Mouse (Mus musculus): ENCODE data around the gene Ugt1a1. TPM values are rescaled to one million over a fixed set of nuclear protein-coding genes. Genes with fewer than 3 reads are reported as not detected.
"Not testable (repeated sequence)": the region's sequence is repeated elsewhere in the genome, so short reads cannot be mapped to it uniquely, and the experiment has no call there.

Gene Ugt1a1
- polyA plus RNA-seq, 1 experiment from 2014 or later = 0.33 TPM

DNA sequence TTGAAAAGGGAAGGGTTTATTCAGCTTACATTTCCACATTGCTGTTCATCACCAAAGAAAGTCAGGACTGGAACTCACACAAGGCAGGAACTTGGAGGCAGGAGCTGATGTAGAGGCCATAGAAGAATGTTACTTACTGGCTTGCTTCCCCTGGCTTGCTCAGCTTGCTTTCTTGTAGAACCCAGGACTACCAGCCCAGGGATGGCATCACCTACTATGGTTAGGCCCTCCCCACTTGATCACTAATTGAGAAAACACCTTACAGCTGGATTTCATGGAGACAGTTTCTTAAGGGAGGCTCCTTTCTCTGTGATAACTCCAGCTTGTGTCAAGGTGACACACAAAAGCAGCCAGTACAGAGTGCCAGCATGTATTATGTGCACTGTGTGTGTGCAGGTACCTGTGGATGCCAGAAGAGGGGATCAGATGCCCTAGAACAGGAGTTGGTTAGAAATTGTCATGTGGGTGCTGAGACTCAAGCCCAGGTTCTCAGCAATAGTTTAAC lies 11.3 kb downstream of the Ugt1a1 start:
- not testable (repeated sequence) for ATAC-seq (ENCODE audit: insufficient number of reproducible peaks, insufficient read depth, low FRiP score, low read depth); H3K4me2 ChIP-seq (replicated peaks; ENCODE audit: low read depth, low read length); H3K4me1 ChIP-seq (ENCODE audit: control insufficient read depth, insufficient read depth, low read length); H3K4me3 ChIP-seq (ENCODE audit: low read depth, low read length); H3K27ac ChIP-seq (ENCODE audit: low read length); H3K27me3 ChIP-seq (ENCODE audit: control insufficient read depth, insufficient read depth, low read length); H3K36me3 ChIP-seq (ENCODE audit: control insufficient read depth, insufficient read depth, low read length); H3K9ac ChIP-seq (replicated peaks; ENCODE audit: low read depth, low read length)
- peaks cover 28% of the 10 kb centered on the region for H3K9me3 ChIP-seq (ENCODE audit: control insufficient read depth, low read depth, low read length)

DNA sequence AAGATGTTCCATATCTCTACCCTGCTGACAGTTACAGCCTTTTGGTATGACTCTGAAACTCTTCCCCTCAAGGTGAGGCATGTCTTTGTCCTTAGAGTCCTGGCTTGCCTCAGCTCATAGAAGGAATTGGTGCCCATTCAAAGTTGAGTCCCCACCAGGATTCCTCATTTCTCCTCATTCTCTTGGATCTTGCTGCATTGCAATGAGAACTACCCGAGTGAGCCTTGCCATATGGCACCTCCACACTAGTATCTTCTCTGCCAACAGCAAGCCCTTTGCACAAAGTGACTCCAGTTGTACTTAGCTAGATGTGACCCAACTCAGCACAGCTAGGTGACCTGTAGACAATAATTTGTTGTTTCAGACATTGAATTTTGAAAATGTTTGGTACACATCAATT lies 11.8 kb downstream of the Ugt1a1 start:
- H3K27ac ChIP-seq (ENCODE audit: low read length) = no peak overlapping the region
- H3K4me3 ChIP-seq (ENCODE audit: low read depth, low read length) = no peak overlapping the region
- 46% methylated on average over 1 of the region's 1 CpGs for WGBS
- no peak overlapping the region for H3K9ac ChIP-seq (replicated peaks; ENCODE audit: low read depth, low read length)
- H3K36me3 ChIP-seq (ENCODE audit: control insufficient read depth, insufficient read depth, low read length) = no peaks in the 10 kb centered on the region
- no peaks in the 10 kb centered on the region for H3K27me3 ChIP-seq (ENCODE audit: control insufficient read depth, insufficient read depth, low read length)
- H3K4me2 ChIP-seq (replicated peaks; ENCODE audit: low read depth, low read length) = no peak overlapping the region
- no peaks in the 10 kb centered on the region for H3K4me1 ChIP-seq (ENCODE audit: control insufficient read depth, insufficient read depth, low read length)
- H3K9me3 ChIP-seq (ENCODE audit: control insufficient read depth, low read depth, low read length) = peaks cover 33% of the 10 kb centered on the region
- no peak for ATAC-seq (ENCODE audit: insufficient number of reproducible peaks, insufficient read depth, low FRiP score, low read depth)

DNA sequence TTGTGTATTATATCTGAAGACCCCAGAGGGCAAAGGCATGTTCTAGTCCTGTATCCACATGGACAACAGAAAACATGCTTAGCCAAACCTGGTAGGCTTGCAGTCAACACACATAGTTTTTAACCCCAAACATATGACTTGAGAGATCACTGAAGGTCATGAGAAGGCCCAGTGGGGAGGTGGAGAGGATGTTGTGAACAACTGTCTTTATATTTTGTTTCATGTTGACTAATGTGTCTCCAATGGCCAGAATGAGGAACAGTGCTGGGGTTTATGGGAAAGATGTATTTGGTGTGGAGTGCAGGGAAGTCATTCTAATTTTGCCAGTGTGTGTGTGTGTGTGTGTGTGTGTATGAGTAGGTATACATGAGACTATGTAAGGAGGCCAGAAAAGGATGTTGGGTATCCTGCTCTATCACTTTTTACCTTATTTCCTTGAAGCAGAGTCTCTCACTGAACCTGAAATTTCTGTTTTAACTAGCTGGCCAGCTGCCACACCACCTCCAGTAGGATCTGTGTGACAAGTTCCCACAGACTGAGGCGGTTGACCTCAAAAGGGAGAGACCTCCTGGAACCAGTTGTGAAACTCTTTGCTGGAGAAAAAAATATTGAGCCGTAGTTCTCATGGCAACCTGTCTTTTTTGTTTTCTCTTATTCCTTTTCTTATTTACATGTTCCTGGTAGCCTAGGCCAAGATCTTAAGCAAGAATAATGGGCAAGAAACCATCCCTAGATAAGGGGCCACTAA lies 12.4 kb downstream of the Ugt1a1 start:
- H3K9ac ChIP-seq (replicated peaks; ENCODE audit: low read depth, low read length) = no peak overlapping the region
- H3K27ac ChIP-seq (ENCODE audit: low read length) = no peak overlapping the region
- peaks cover 39% of the 10 kb centered on the region for H3K9me3 ChIP-seq (ENCODE audit: control insufficient read depth, low read depth, low read length)
- no peaks in the 10 kb centered on the region for H3K36me3 ChIP-seq (ENCODE audit: control insufficient read depth, insufficient read depth, low read length)
- 69% methylated on average over 2 of the region's 2 CpGs for WGBS
- no peaks in the 10 kb centered on the region for H3K27me3 ChIP-seq (ENCODE audit: control insufficient read depth, insufficient read depth, low read length)
- H3K4me2 ChIP-seq (replicated peaks; ENCODE audit: low read depth, low read length) = no peak overlapping the region
- no peak overlapping the region for H3K4me3 ChIP-seq (ENCODE audit: low read depth, low read length)
- no peaks in the 10 kb centered on the region for H3K4me1 ChIP-seq (ENCODE audit: control insufficient read depth, insufficient read depth, low read length)
- ATAC-seq (ENCODE audit: insufficient number of reproducible peaks, insufficient read depth, low FRiP score, low read depth) = no peak

GRCm38 (mm10) chr1:88225301-88225700 lies 13.5 kb downstream of the Ugt1a1 start:
- 34% methylated on average over 2 of the region's 2 CpGs for WGBS
- H3K9me3 ChIP-seq (ENCODE audit: control insufficient read depth, low read depth, low read length) = peaks cover 50% of the 10 kb centered on the region
- H3K27me3 ChIP-seq (ENCODE audit: control insufficient read depth, insufficient read depth, low read length); H3K4me3 ChIP-seq (ENCODE audit: low read depth, low read length); H3K27ac ChIP-seq (ENCODE audit: low read length); H3K36me3 ChIP-seq (ENCODE audit: control insufficient read depth, insufficient read depth, low read length); H3K4me2 ChIP-seq (replicated peaks; ENCODE audit: low read depth, low read length); H3K9ac ChIP-seq (replicated peaks; ENCODE audit: low read depth, low read length); ATAC-seq (ENCODE audit: insufficient number of reproducible peaks, insufficient read depth, low FRiP score, low read depth); H3K4me1 ChIP-seq (ENCODE audit: control insufficient read depth, insufficient read depth, low read length): not testable (repeated sequence)

GRCm38 (mm10) chr1:88225741-88226140 lies 14.0 kb downstream of the Ugt1a1 start:
- peaks cover 54% of the 10 kb centered on the region for H3K9me3 ChIP-seq (ENCODE audit: control insufficient read depth, low read depth, low read length)
- no peak for ATAC-seq (ENCODE audit: insufficient number of reproducible peaks, insufficient read depth, low FRiP score, low read depth)
- H3K9ac ChIP-seq (replicated peaks; ENCODE audit: low read depth, low read length) = no peak overlapping the region
- no peaks in the 10 kb centered on the region for H3K27me3 ChIP-seq (ENCODE audit: control insufficient read depth, insufficient read depth, low read length)
- H3K36me3 ChIP-seq (ENCODE audit: control insufficient read depth, insufficient read depth, low read length) = no peaks in the 10 kb centered on the region
- H3K4me3 ChIP-seq (ENCODE audit: low read depth, low read length) = no peak overlapping the region
- no peak overlapping the region for H3K27ac ChIP-seq (ENCODE audit: low read length)
- no peaks in the 10 kb centered on the region for H3K4me1 ChIP-seq (ENCODE audit: control insufficient read depth, insufficient read depth, low read length)
- H3K4me2 ChIP-seq (replicated peaks; ENCODE audit: low read depth, low read length) = no peak overlapping the region

- 57% methylated on average over 5 of the region's 5 CpGs for WGBS
- no peak within 1 kb of the TSS for H3K9ac ChIP-seq (replicated peaks; ENCODE audit: low read depth, low read length)
- H3K4me3 ChIP-seq (ENCODE audit: low read depth, low read length) = no peak within 1 kb of the TSS
- no peaks in the 10 kb centered on the region for H3K4me1 ChIP-seq (ENCODE audit: control insufficient read depth, insufficient read depth, low read length)
- H3K27me3 ChIP-seq (ENCODE audit: control insufficient read depth, insufficient read depth, low read length) = no peaks in the 10 kb centered on the region
- H3K36me3 ChIP-seq (ENCODE audit: control insufficient read depth, insufficient read depth, low read length) = no peaks in the 10 kb centered on the region
- peaks cover 65% of the 10 kb centered on the region for H3K9me3 ChIP-seq (ENCODE audit: control insufficient read depth, low read depth, low read length)
- no peak within 1 kb of the TSS for H3K4me2 ChIP-seq (replicated peaks; ENCODE audit: low read depth, low read length)
- ATAC-seq (ENCODE audit: insufficient number of reproducible peaks, insufficient read depth, low FRiP score, low read depth) = no peak
- no peak within 1 kb of the TSS for H3K27ac ChIP-seq (ENCODE audit: low read length)
These were observed 15.1 kb downstream of the Ugt1a1 start, which contains the start of gene Mroh2a for GRCm38 (mm10) chr1:88226670-88227379. Mroh2a (plus strand) TSS chr1:88226986.

DNA sequence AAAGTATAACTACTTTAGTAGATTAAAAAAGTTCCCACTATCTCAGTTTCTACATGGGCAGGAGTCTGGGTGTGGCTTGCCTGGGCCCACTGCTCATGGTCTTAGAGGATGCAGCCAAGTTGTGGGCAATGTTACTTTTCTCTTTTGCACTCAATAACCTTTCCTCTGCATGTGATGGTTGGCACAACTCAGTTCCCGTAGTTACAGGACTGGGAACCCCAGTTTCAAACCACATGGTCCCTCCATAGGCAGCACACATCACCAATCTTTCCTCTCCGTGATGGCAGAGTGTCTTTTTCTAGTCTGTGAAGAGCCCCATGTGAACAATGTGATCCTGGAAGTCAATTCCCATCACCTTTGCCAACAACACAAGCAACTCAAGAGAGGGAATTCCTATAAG lies 15.7 kb downstream of the Ugt1a1 start:
- ATAC-seq (ENCODE audit: insufficient number of reproducible peaks, insufficient read depth, low FRiP score, low read depth) = no peak
- H3K4me2 ChIP-seq (replicated peaks; ENCODE audit: low read depth, low read length) = no peak overlapping the region
- no peak overlapping the region for H3K9ac ChIP-seq (replicated peaks; ENCODE audit: low read depth, low read length)
- no peak overlapping the region for H3K4me3 ChIP-seq (ENCODE audit: low read depth, low read length)
- H3K9me3 ChIP-seq (ENCODE audit: control insufficient read depth, low read depth, low read length) = peaks cover 67% of the 10 kb centered on the region
- no peaks in the 10 kb centered on the region for H3K27me3 ChIP-seq (ENCODE audit: control insufficient read depth, insufficient read depth, low read length)
- H3K27ac ChIP-seq (ENCODE audit: low read length) = no peak overlapping the region
- H3K4me1 ChIP-seq (ENCODE audit: control insufficient read depth, insufficient read depth, low read length) = no peaks in the 10 kb centered on the region
- no peaks in the 10 kb centered on the region for H3K36me3 ChIP-seq (ENCODE audit: control insufficient read depth, insufficient read depth, low read length)
- WGBS = 59% methylated on average over 2 of the region's 2 CpGs

DNA sequence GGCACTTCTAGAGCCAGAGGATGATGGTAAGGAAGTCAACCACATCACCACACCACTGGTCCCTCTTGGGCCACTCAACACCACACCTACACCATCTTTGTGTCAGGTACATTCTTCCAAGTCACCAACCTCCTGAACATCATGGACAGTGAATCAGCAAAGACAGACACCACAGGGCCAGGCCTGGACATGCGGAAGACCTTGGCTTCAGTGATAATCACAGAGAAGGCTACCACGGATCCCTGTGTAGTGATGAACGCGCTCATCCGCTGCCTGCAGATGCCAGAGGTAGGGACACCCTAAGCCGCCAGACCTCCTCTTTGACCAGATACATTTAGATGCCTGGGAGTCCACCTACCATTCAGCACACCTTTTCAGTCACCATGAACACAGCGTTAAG lies 16.4 kb downstream of the Ugt1a1 start:
- Histone ChIP-seq H3K4me1 (ENCODE audit: control insufficient read depth, insufficient read depth, low read length) (no peaks in the 10 kb centered on the region), H3K27me3 (ENCODE audit: control insufficient read depth, insufficient read depth, low read length) (no peaks in the 10 kb centered on the region), H3K27ac (ENCODE audit: low read length) (no peak overlapping the region), H3K36me3 (ENCODE audit: control insufficient read depth, insufficient read depth, low read length) (no peaks in the 10 kb centered on the region), H3K9me3 (ENCODE audit: control insufficient read depth, low read depth, low read length) (peaks cover 74% of the 10 kb centered on the region), H3K9ac (replicated peaks; ENCODE audit: low read depth, low read length) (no peak overlapping the region), H3K4me2 (replicated peaks; ENCODE audit: low read depth, low read length) (no peak overlapping the region), H3K4me3 (ENCODE audit: low read depth, low read length) (no peak overlapping the region)
- 0 out of 2 replicates have a peak, but pooled peaks have one; percentile 3 for ATAC-seq (ENCODE audit: insufficient number of reproducible peaks, insufficient read depth, low FRiP score, low read depth)
- 71% methylated on average over 7 of the region's 7 CpGs for WGBS
